Mouse (Mus musculus) liver, adult 2 months (tissue): ENCODE results near the gene Exoc3l2.

Experiments used
- CTCF ChIP-seq: fragments of 200-500 bp; IDR thresholded peaks from 2 replicates; pipeline ENCODE4 v1.5.1; 2011; ENCODE audit warnings: low read depth, low read length, control low read depth
- POLR2A ChIP-seq: fragments of 200-500 bp; IDR thresholded peaks from 2 replicates; pipeline ENCODE4 v1.6.1; 2011; ENCODE audit warnings: low read length, control low read depth; ENCODE audit not compliant: insufficient read depth; ENCODE audit errors: extremely low read depth

DNA sequence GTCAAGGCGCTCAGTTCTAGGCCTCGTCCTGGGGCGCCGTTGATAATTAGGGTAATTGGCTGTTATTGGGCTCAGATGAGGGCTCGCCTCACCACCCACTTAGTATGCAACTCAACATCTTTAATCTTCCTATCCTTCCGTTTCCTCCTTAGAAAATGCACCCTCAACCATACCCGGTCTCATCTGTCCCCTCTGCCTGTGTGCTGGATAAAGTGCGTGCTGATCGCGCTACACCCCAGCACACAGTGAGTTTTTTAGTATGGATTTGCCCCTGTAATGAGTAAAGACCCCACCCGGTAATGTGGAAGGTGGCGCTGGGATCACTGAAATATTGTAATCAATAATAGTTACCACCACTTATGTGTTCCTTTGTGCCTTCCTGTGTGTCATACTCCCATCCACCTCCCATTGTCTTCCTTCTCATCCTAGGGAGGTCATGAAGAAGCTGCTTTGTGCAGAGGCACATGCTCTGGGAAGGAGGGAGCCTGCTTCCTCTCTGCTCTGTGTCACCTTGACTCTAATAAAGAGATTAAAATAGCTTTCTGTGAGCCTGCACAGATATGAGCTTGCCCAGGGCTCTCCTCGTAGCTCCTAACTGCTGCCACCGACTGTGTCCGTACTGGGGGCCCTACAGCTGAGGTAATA, 45.9 kb downstream of the Exoc3l2 start:
- TF ChIP-seq POLR2A (no peak), CTCF (no peak)
